Mouse (Mus musculus) midbrain, embryonic 11.5 days (tissue): Measurements from ENCODE around the gene Tubd1. TPM values are rescaled to one million over a fixed set of nuclear protein-coding genes. Genes with fewer than 3 reads are reported as not detected.

ENCODE experiments used
- ATAC-seq: fragments of 200-750 bp; cut with Nextera tagmentation; 2 replicates; pipeline ENCODE4 v1.8.0; 2017; ENCODE audit warnings: moderate TSS enrichment, moderate library complexity; ENCODE audit not compliant: low FRiP score
- DNase-seq: peaks from one replicate; pipeline ENCODE4 v3.0.0; 2015; ENCODE audit warnings: low spot score; ENCODE audit errors: missing footprints
- H3K27ac ChIP-seq: fragments of 300-500 bp; sonication (generic); 2 replicates; pipeline ENCODE4 v1.5.1; 2014; ENCODE audit warnings: low read depth, low read length
- H3K27me3 ChIP-seq: fragments of 300-500 bp; sonication (generic); 2 replicates; pipeline ENCODE4 v1.6.1; 2014; ENCODE audit warnings: mild to moderate bottlenecking, low read length, moderate library complexity, mixed read lengths; ENCODE audit not compliant: control insufficient read depth, insufficient read depth
- H3K36me3 ChIP-seq: fragments of 300-500 bp; sonication (generic); 2 replicates; pipeline ENCODE4 v1.6.1; 2014; ENCODE audit warnings: mild to moderate bottlenecking, low read length, moderate library complexity, mixed read lengths; ENCODE audit not compliant: control insufficient read depth, insufficient read depth
- H3K4me1 ChIP-seq: fragments of 300-500 bp; sonication (generic); 2 replicates; pipeline ENCODE4 v1.6.1; 2014; ENCODE audit warnings: low read length; ENCODE audit not compliant: control insufficient read depth, insufficient read depth
- H3K4me2 ChIP-seq: fragments of 300-500 bp; sonication (generic); 2 replicates; pipeline ENCODE4 v1.6.1; 2014; ENCODE audit warnings: mild to moderate bottlenecking, moderate library complexity
- H3K4me3 ChIP-seq: fragments of 300-500 bp; sonication (generic); 2 replicates; pipeline ENCODE4 v1.5.1; 2014; ENCODE audit warnings: low read depth, low read length
- H3K9ac ChIP-seq: fragments of 300-500 bp; sonication (generic); 2 replicates; pipeline ENCODE4 v1.6.1; 2014; ENCODE audit warnings: low read length
- H3K9me3 ChIP-seq: fragments of 300-500 bp; sonication (generic); 2 replicates; pipeline ENCODE4 v1.6.1; 2016; ENCODE audit warnings: low read length; ENCODE audit not compliant: control insufficient read depth
- WGBS: fragments of 180-500 bp; shearing (Covaris S2); extraction: QIAGEN DNeasy Blood & Tissue Kit; methylation state at CpG from one replicate; pipeline ENCODE4 v1.1.7; 2014; 5-methylcytosine and 5-hydroxymethylcytosine counted together
- polyA plus RNA-seq: library from polyadenylated mRNA; unstranded; fragments of >200 nt; fragmentation: Nextera tagmentation; extraction: Ambion mirVana; gene quantifications from 2 replicates; pipeline ENCODE4 v1.2.1, GENCODE M21; 2014

Gene Tubd1
- polyA plus RNA-seq, 1 experiment from 2014 or later: 11.2 TPM

DNA sequence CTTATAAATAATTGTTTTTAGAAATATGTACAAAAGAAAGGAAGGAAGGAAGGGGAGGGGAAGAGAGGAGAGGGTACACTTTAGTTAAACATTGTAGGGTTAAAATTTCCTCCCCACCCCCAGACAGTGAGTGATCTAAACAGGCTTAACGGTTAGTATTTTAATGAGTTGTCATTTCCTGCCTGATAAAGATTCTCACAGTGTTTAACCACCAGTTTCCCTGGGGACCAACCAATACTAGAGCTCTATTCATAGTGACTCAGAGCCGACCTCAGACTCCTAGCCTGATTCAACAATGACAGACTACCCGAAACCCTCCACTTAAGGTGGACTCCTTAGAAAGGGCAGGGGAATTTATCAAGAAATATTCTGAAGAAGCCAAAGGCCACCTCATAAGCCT, 48.2 kb downstream of the Tubd1 start:
- 49% methylated on average over 3 of the region's 3 CpGs for WGBS
- DNase-seq (no peak), ATAC-seq (no peak)
- H3K4me2 ChIP-seq: no peak overlapping the region
- H3K9ac ChIP-seq: no peak overlapping the region
- H3K27me3 ChIP-seq: no peaks in the 10 kb centered on the region
- H3K4me1 ChIP-seq: no peaks in the 10 kb centered on the region
- no peak overlapping the region for H3K27ac ChIP-seq
- no peaks in the 10 kb centered on the region for H3K9me3 ChIP-seq
- H3K36me3 ChIP-seq: no peaks in the 10 kb centered on the region
- H3K4me3 ChIP-seq: no peak overlapping the region

DNA sequence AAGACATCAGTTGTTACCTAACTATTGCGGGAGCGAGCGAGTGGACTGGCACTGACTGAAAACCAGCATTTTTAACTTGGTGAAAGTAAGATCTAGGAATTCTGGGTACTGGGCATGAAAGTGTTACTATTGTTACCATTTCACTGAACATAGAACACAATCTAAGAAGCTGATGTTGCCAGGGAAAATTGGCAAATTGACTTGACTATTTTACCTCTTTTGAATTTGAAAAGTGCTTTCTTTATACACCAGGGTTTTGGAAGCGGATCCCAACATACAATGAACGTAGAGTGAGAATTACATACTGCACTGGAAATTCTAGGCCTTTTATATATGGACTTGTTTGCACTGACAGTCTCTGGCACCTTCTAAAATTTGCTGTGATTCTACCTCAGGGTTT, 48.7 kb downstream of the Tubd1 start:
- Histone ChIP-seq H3K36me3 (no peaks in the 10 kb centered on the region), H3K27ac (no peak overlapping the region), H3K27me3 (no peaks in the 10 kb centered on the region), H3K9me3 (no peaks in the 10 kb centered on the region), H3K4me1 (no peaks in the 10 kb centered on the region), H3K9ac (no peak overlapping the region), H3K4me3 (no peak overlapping the region), H3K4me2 (no peak overlapping the region)
- WGBS: 80% methylated on average over 5 of the region's 5 CpGs
- no peak for ATAC-seq
- DNase-seq: no peak

DNA sequence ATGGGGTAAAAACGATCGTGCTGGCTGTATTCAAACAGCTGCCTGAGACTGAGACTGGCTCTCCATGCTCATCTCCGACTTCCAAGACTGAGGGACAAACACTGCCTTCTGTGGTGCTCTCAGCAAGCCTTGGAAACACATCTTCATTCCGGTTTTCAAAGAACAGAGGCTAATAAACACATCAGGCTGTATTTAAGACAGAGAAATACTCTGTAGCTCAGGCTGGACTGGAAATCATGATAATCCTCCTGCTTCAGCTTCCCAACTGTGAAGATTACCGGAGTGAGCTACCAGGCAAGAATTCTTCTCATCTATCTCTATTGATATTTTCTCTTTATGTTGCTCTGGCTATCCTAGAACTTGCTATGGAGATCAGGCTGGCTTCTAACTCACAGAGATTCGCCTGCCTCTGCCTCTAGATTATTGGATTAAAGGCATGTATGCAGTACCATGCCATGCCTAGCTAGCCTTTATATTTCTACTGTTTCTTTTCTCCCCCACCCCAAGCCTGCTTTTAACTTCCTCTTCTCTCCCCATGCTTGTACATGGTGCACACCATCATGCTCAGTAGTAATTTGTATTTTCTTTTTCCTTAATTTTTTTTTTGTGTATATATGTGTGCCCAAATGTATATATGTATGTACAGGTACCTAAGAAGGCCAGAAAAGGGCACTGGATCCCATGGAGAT, 49.5 kb downstream of the Tubd1 start:
- Histone ChIP-seq H3K27ac (no peak overlapping the region), H3K27me3 (no peaks in the 10 kb centered on the region), H3K36me3 (no peaks in the 10 kb centered on the region), H3K9ac (no peak overlapping the region), H3K4me1 (no peaks in the 10 kb centered on the region), H3K4me2 (no peak overlapping the region), H3K4me3 (no peak overlapping the region), H3K9me3 (no peaks in the 10 kb centered on the region)
- 81% methylated on average over 6 of the region's 6 CpGs for WGBS
- DNase-seq: no peak
- no peak for ATAC-seq

- no peaks in the 10 kb centered on the region for H3K9me3 ChIP-seq
- H3K4me1 ChIP-seq: no peaks in the 10 kb centered on the region
- no peaks in the 10 kb centered on the region for H3K27me3 ChIP-seq
- ATAC-seq (no peak), DNase-seq (no peak)
- no peak overlapping the region for H3K4me2 ChIP-seq
- H3K36me3 ChIP-seq: no peaks in the 10 kb centered on the region
- WGBS: 91% methylated on average over 6 of the region's 6 CpGs
- H3K27ac ChIP-seq: no peak overlapping the region
- H3K9ac ChIP-seq: no peak overlapping the region
- H3K4me3 ChIP-seq: no peak overlapping the region
Observed at GRCm38 (mm10) chr11:86595366-86595765, 50.6 kb downstream of the Tubd1 start.

- Histone ChIP-seq H3K9ac (no peak overlapping the region), H3K27me3 (no peaks in the 10 kb centered on the region), H3K4me1 (no peaks in the 10 kb centered on the region), H3K27ac (no peak overlapping the region), H3K4me3 (no peak overlapping the region), H3K9me3 (no peaks in the 10 kb centered on the region), H3K36me3 (no peaks in the 10 kb centered on the region), H3K4me2 (no peak overlapping the region)
- 88% methylated on average over 7 of the region's 7 CpGs for WGBS
- ATAC-seq: no peak
- no peak for DNase-seq
Observed at GRCm38 (mm10) chr11:86596187-86596960, 51.6 kb downstream of the Tubd1 start.

DNA sequence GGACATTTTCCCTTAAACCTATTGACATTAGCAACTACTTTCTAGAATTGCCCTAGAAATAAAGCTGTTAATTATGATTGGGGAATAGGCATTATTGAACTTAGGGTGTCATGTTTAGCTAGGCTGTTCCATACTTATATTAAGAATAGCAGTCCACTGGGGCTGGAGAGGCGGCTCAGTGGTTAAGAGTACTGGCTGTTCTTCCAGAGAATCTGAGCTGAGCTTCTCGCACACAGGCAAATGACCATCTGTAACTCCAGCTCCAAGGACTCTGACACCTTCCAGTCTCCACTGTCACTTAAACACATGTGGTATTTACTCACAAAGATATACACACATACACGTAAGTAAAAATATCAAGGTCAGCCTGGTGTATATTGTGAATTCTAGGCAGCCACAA, 52.2 kb downstream of the Tubd1 start:
- H3K9ac ChIP-seq: no peak overlapping the region
- H3K4me3 ChIP-seq: no peak overlapping the region
- ATAC-seq (no peak), DNase-seq (no peak)
- H3K4me1 ChIP-seq: no peaks in the 10 kb centered on the region
- no peaks in the 10 kb centered on the region for H3K36me3 ChIP-seq
- 92% methylated on average over 3 of the region's 3 CpGs for WGBS
- H3K27me3 ChIP-seq: no peaks in the 10 kb centered on the region
- no peak overlapping the region for H3K27ac ChIP-seq
- no peak overlapping the region for H3K4me2 ChIP-seq
- H3K9me3 ChIP-seq: no peaks in the 10 kb centered on the region

GRCm38 (mm10) chr11:86598154-86598553, 53.4 kb downstream of the Tubd1 start:
- no peaks in the 10 kb centered on the region for H3K9me3 ChIP-seq
- H3K9ac ChIP-seq: no peak overlapping the region
- H3K4me3 ChIP-seq: no peak overlapping the region
- WGBS: 89% methylated on average over 5 of the region's 5 CpGs
- H3K36me3 ChIP-seq: no peaks in the 10 kb centered on the region
- DNase-seq (no peak), ATAC-seq (no peak)
- H3K27ac ChIP-seq: no peak overlapping the region
- no peaks in the 10 kb centered on the region for H3K4me1 ChIP-seq
- no peaks in the 10 kb centered on the region for H3K27me3 ChIP-seq
- no peak overlapping the region for H3K4me2 ChIP-seq

- no peak overlapping the region for H3K4me3 ChIP-seq
- H3K36me3 ChIP-seq: no peaks in the 10 kb centered on the region
- H3K4me2 ChIP-seq: no peak overlapping the region
- no peak overlapping the region for H3K9ac ChIP-seq
- no peak overlapping the region for H3K27ac ChIP-seq
- WGBS: 86% methylated on average over 1 of the region's 1 CpGs
- DNase-seq (no peak), ATAC-seq (no peak)
- no peaks in the 10 kb centered on the region for H3K4me1 ChIP-seq
- no peaks in the 10 kb centered on the region for H3K27me3 ChIP-seq
- no peaks in the 10 kb centered on the region for H3K9me3 ChIP-seq
Observed at GRCm38 (mm10) chr11:86598572-86598971, 53.8 kb downstream of the Tubd1 start.

DNA sequence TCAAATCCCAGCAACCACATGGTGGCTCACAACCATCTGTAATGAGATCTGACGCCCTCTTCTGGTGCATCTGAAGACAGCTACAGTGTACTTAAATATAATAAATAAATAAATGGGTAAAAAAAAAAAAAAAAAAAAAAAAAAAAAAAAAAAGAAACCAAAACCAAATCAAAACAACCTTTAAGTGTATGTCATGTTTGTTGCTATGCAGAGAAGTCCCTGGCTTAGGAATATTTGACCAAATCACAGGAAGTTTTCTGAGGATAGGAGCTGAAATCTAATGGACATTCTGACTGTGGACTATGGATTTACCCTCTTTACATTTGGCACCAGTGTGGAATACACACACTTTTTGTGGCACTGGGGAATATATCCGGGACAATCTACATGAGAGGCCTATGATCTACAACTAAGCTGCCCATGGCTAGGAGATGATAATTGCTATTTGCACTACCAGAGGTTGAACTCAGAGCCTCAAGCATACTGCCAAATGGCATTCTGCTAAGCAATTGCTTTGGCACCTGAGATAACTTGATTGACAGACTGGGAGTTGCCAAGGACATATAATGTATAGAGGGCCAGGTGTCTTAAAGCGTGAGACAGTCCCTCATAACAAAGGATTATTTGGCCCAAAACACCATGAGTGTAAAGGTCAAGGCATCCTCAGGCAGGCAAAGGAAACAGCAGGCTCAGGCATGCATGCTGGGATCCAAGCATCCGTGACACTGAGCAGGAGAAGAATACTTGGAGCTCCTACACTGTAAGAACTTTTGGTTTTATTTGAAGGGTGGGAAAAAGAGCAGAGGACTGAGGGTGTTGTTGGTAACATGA, 54.8 kb downstream of the Tubd1 start:
- WGBS: 77% methylated on average over 4 of the region's 4 CpGs
- Histone ChIP-seq H3K4me2 (no peak overlapping the region), H3K27me3 (no peaks in the 10 kb centered on the region), H3K36me3 (no peaks in the 10 kb centered on the region), H3K9me3 (no peaks in the 10 kb centered on the region), H3K9ac (no peak overlapping the region), H3K4me1 (no peaks in the 10 kb centered on the region), H3K27ac (no peak overlapping the region), H3K4me3 (no peak overlapping the region)
- ATAC-seq (no peak), DNase-seq (no peak)
